Mouse (Mus musculus): ENCODE results near the gene Tm4sf5.
"Not testable (repeated sequence)": the region's sequence is repeated elsewhere in the genome, so short reads cannot be mapped to it uniquely, and the experiment has no call there.

The Tm4sf5 gene

GRCm38 (mm10) chr11:70509753-70510564 is 4.9 kb downstream of the Tm4sf5 start:
- in situ Hi-C loops (cut with MboI, MseI), result loop anchor here (5.0 kb wide), 1 partner anchor 98 kb away; the partner anchor contains the start of gene Pelp1

GRCm38 (mm10) chr11:70511242-70511641 is 6.2 kb downstream of the Tm4sf5 start:
- in situ Hi-C loops (cut with MboI, MseI), result no loop called here

- in situ Hi-C loops (cut with MboI, MseI), result no loop called here
Measured at GRCm38 (mm10) chr11:70511825-70512224, 6.8 kb downstream of the Tm4sf5 start.

GRCm38 (mm10) chr11:70512709-70513342 is 7.8 kb downstream of the Tm4sf5 start:
- in situ Hi-C loops (cut with MboI, MseI), result no loop called here

GRCm38 (mm10) chr11:70513520-70513919 is 8.5 kb downstream of the Tm4sf5 start:
- in situ Hi-C loops (cut with MboI, MseI), result no loop called here

GRCm38 (mm10) chr11:70514288-70514687 is 9.2 kb downstream of the Tm4sf5 start, which contains the start of gene Vmo1:
Gene Vmo1 (minus strand): TSS chr11:70514616.
- in situ Hi-C loops (cut with MboI, MseI), result no loop called here

- in situ Hi-C loops (cut with MboI, MseI), result no loop called here
Measured at GRCm38 (mm10) chr11:70516352-70516751, 11.3 kb downstream of the Tm4sf5 start.

- in situ Hi-C loops (cut with MboI, MseI), result no loop called here
Measured at GRCm38 (mm10) chr11:70518436-70518835, 13.4 kb downstream of the Tm4sf5 start.

- in situ Hi-C loops (cut with MboI, MseI), result no loop called here
Measured at GRCm38 (mm10) chr11:70518923-70519322, 13.9 kb downstream of the Tm4sf5 start, which contains the start of gene Gltpd2. Gene Gltpd2 (plus strand): TSS chr11:70519196.

- in situ Hi-C loops (cut with MboI, MseI), result loop anchor here (5.0 kb wide), 1 partner anchor 237 kb away; no protein-coding TSS in a partner anchor
Measured at GRCm38 (mm10) chr11:70520178-70520769, 15.2 kb downstream of the Tm4sf5 start.

GRCm38 (mm10) chr11:70523306-70523989 is 18.4 kb downstream of the Tm4sf5 start:
- in situ Hi-C loops (cut with MboI, MseI), result loop anchor here (5.0 kb wide), 1 partner anchor 234 kb away; no protein-coding TSS in a partner anchor

GRCm38 (mm10) chr11:70524782-70525181 is 19.7 kb downstream of the Tm4sf5 start:
- in situ Hi-C loops (cut with MboI, MseI), result loop anchor here (5.0 kb wide), 1 partner anchor 233 kb away; no protein-coding TSS in a partner anchor

- in situ Hi-C loops (cut with MboI, MseI), result no loop called here
Measured at GRCm38 (mm10) chr11:70525184-70525678, 20.2 kb downstream of the Tm4sf5 start, which contains the start of gene Psmb6. Gene Psmb6 (plus strand): TSS chr11:70525367.

GRCm38 (mm10) chr11:70525726-70526125 is 20.7 kb downstream of the Tm4sf5 start:
- in situ Hi-C loops (cut with MboI, MseI), result no loop called here

GRCm38 (mm10) chr11:70526211-70526610 is 21.2 kb downstream of the Tm4sf5 start:
- in situ Hi-C loops (cut with MboI, MseI), result no loop called here

GRCm38 (mm10) chr11:70528610-70529009 is 23.6 kb downstream of the Tm4sf5 start:
- in situ Hi-C loops (cut with MboI, MseI), result no loop called here

GRCm38 (mm10) chr11:70531065-70531464 is 26.0 kb downstream of the Tm4sf5 start:
- in situ Hi-C loops (cut with MboI, MseI), result not testable (repeated sequence)

- in situ Hi-C loops (cut with MboI, MseI), result no loop called here
Measured at GRCm38 (mm10) chr11:70532839-70533238, 27.8 kb downstream of the Tm4sf5 start, which contains the start of gene Gm40193. Gene Gm40193 (minus strand): TSS chr11:70532939.

GRCm38 (mm10) chr11:70539423-70539822 is 34.4 kb downstream of the Tm4sf5 start:
- in situ Hi-C loops (cut with MboI, MseI), result no loop called here

- in situ Hi-C loops (cut with MboI, MseI), result loop anchor here (5.0 kb wide), 1 partner anchor 62 kb away; no protein-coding TSS in a partner anchor
Measured at GRCm38 (mm10) chr11:70539877-70540587, 35.0 kb downstream of the Tm4sf5 start, which contains the start of gene Pld2. Gene Pld2 (plus strand): TSS chr11:70540064.
